Mouse (Mus musculus): ENCODE measurements around the gene Alpl.

DNA sequence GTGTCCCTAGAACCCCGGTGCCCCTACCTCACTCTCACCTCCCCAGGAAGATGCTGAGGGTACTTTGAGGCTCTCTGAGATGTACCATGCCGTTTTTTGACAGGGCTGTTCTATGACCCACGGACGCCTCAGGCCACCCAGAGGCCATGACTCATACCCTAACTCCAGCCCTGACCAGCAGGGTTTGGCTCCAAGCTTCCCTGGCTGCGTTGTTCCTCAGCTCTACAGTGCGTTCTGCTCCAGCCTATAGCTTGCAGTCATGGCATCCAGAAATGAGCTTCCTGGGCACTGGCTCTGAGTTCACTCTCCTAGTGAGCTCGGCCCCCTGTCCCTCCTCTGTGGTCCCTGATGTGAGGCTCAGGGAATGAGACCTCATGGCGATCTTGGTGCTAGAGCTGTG, 65.4 kb downstream of the Alpl start:
- no peak for TF ChIP-seq POLR2A (IDR thresholded peaks at IDR 0.05; ENCODE audit: control insufficient read depth, low read depth, low read length)
- no peak for TF ChIP-seq CTCF (IDR thresholded peaks at IDR 0.05; ENCODE audit: control insufficient read depth, insufficient read depth, insufficient replicate concordance, low read depth, low read length)

Measured in testis, adult 2 months (tissue).